Mouse (Mus musculus) kidney, adult 18-20 months (tissue): Measurements from ENCODE around the gene Svs4.
"Not testable (repeated sequence)": the region's sequence is repeated elsewhere in the genome, so short reads cannot be mapped to it uniquely, and the experiment has no call there.

Experiments used
- DNase-seq: peaks from one replicate; pipeline ENCODE4 v3.0.0; 2021

Svs4 gene

GRCm38 (mm10) chr2:164278359-164278758 is at the start of gene Svs4:
Gene Svs4, minus strand, starts transcription at chr2:164278459.
- no peak for DNase-seq

- DNase-seq: no peak
Observed at GRCm38 (mm10) chr2:164320983-164321382, 42.7 kb upstream of the Svs4 start.

GRCm38 (mm10) chr2:164316451-164316850 is 38.2 kb upstream of the Svs4 start, which contains the start of gene Svs6:
Gene Svs6, plus strand, starts transcription at chr2:164316751.
- not testable (repeated sequence) for DNase-seq

GRCm38 (mm10) chr2:164315460-164315859 is 37.2 kb upstream of the Svs4 start:
- DNase-seq: not testable (repeated sequence)

- no peak for DNase-seq
Observed at GRCm38 (mm10) chr2:164312599-164312998, 34.3 kb upstream of the Svs4 start.

- DNase-seq: not testable (repeated sequence)
Observed at GRCm38 (mm10) chr2:164288968-164289367, 10.7 kb upstream of the Svs4 start, which contains the start of gene Svs3a. Gene Svs3a, plus strand, starts transcription at chr2:164289268.

- not testable (repeated sequence) for DNase-seq
Observed at GRCm38 (mm10) chr2:164256540-164256939, 21.7 kb downstream of the Svs4 start, which contains the start of gene Svs3b. Gene Svs3b, minus strand, starts transcription at chr2:164256640.

- DNase-seq: no peak
Observed at GRCm38 (mm10) chr2:164238366-164238765, 39.9 kb downstream of the Svs4 start, which contains the start of gene Svs2. Gene Svs2, minus strand, starts transcription at chr2:164238466.

- no peak for DNase-seq
Observed at GRCm38 (mm10) chr2:164232671-164233070, 45.6 kb downstream of the Svs4 start.

- no peak for DNase-seq
Observed at GRCm38 (mm10) chr2:164228361-164229070, 49.7 kb downstream of the Svs4 start.
